Mouse (Mus musculus) mesoderm, embryonic 11.5 days (tissue): ENCODE results near the gene Trub2.

Experiments
- DNase-seq: peaks from one replicate; pipeline ENCODE4 v3.0.0-alpha.2; 2012; ENCODE audit warnings: low read depth, low spot score

Trub2 gene

GRCm38 (mm10) chr2:29773323-29773722 is 15.0 kb downstream of the Trub2 start:
- DNase-seq = no peak

- no peak for DNase-seq
Observed at GRCm38 (mm10) chr2:29771611-29772461, 16.5 kb downstream of the Trub2 start.

- DNase-seq = no peak
Observed at GRCm38 (mm10) chr2:29770162-29770561, 18.1 kb downstream of the Trub2 start.

GRCm38 (mm10) chr2:29768901-29769300 is 19.4 kb downstream of the Trub2 start:
- no peak for DNase-seq

- DNase-seq = no peak
Observed at GRCm38 (mm10) chr2:29767976-29768709, 20.2 kb downstream of the Trub2 start.

GRCm38 (mm10) chr2:29764831-29765230 is 23.5 kb downstream of the Trub2 start:
- peak; percentile 75 for DNase-seq

GRCm38 (mm10) chr2:29755693-29756092 is 32.6 kb downstream of the Trub2 start:
- no peak for DNase-seq

- DNase-seq = no peak
Observed at GRCm38 (mm10) chr2:29752397-29752796, 35.9 kb downstream of the Trub2 start.

- DNase-seq = no peak
Observed at GRCm38 (mm10) chr2:29751497-29751896, 36.8 kb downstream of the Trub2 start, which contains the start of gene Gm13420. TSS of gene Gm13420 (minus strand) at chr2:29751685.

- no peak for DNase-seq
Observed at GRCm38 (mm10) chr2:29748499-29748898, 39.8 kb downstream of the Trub2 start.

GRCm38 (mm10) chr2:29747852-29748251 is 40.5 kb downstream of the Trub2 start:
- no peak for DNase-seq

- no peak for DNase-seq
Observed at GRCm38 (mm10) chr2:29747188-29747782, 41.0 kb downstream of the Trub2 start.

GRCm38 (mm10) chr2:29744256-29744655 is 44.0 kb downstream of the Trub2 start:
- no peak for DNase-seq

GRCm38 (mm10) chr2:29741207-29741606 is 47.1 kb downstream of the Trub2 start:
- no peak for DNase-seq

GRCm38 (mm10) chr2:29739368-29739767 is 48.9 kb downstream of the Trub2 start:
- DNase-seq = no peak

- DNase-seq = no peak
Observed at GRCm38 (mm10) chr2:29738799-29739198, 49.5 kb downstream of the Trub2 start.

- DNase-seq = no peak
Observed at GRCm38 (mm10) chr2:29737209-29737925, 50.9 kb downstream of the Trub2 start.

GRCm38 (mm10) chr2:29735708-29736107 is 52.6 kb downstream of the Trub2 start:
- no peak for DNase-seq

- no peak for DNase-seq
Observed at GRCm38 (mm10) chr2:29733348-29733747, 55.0 kb downstream of the Trub2 start.

GRCm38 (mm10) chr2:29732559-29732958 is 55.7 kb downstream of the Trub2 start:
- no peak for DNase-seq

GRCm38 (mm10) chr2:29731545-29731944 is 56.8 kb downstream of the Trub2 start:
- no peak for DNase-seq

GRCm38 (mm10) chr2:29729500-29729899 is 58.8 kb downstream of the Trub2 start:
- DNase-seq = no peak
